ENCODE assay signal across 8 mouse cellular contexts in genomic region chr19:42147170-42147768, GRCm38 (mm10). TPM values are rescaled to one million over a fixed set of nuclear protein-coding genes. Genes with fewer than 3 reads are reported as not detected.
A peak's percentile ranks its signal among the peaks of the same experiment; 100 is the strongest.
DNase-seq lines count a peak whose midpoint lies in the region; ATAC-seq and TF ChIP-seq lines count a peak whose summit lies in the region.

Gene Marveld1 (plus strand): TSS chr19:42147400.

- peak within 1 kb of the TSS; percentile 39; the same call in 1 of the 2 replicates for H3K27ac ChIP-seq in hindbrain, embryonic 11.5 days (ENCODE audit: low read depth, low read length)
- peak within 1 kb of the TSS; percentile 91 for H3K27ac ChIP-seq in limb, embryonic 10.5 days
- peak within 1 kb of the TSS; percentile 85 for H3K27ac ChIP-seq in spleen, adult 2 months (ENCODE audit: insufficient read depth, low read length)

- ATAC-seq in hindbrain, embryonic 11.5 days (ENCODE audit: low FRiP score), result peak; percentile 25

- no peak for TF ChIP-seq CTCF in spleen, adult 2 months (IDR thresholded peaks at IDR 0.05; ENCODE audit: extremely low read depth, insufficient read depth, insufficient read length, insufficient replicate concordance)

- no peaks in the 10 kb centered on the region for H3K9me3 ChIP-seq in hindbrain, embryonic 11.5 days (ENCODE audit: control insufficient read depth, low read length)
- no peaks in the 10 kb centered on the region for H3K9me3 ChIP-seq in limb, embryonic 10.5 days (replicated peaks)

- H3K4me2 ChIP-seq in hindbrain, embryonic 11.5 days (replicated peaks; ENCODE audit: low read depth, low read length), result peak within 1 kb of the TSS; percentile 81

- WGBS in hindbrain, embryonic 11.5 days, result 1% methylated on average over 32 of the region's 57 CpGs
- 8% methylated on average over 52 of the region's 57 CpGs for WGBS in limb, embryonic 10.5 days
- 1% methylated on average over 47 of the region's 57 CpGs for WGBS in spleen, adult 2 months

- DNase-seq in NIH3T3 (ENCODE audit: low read depth), result peak; percentile 95
- peak; percentile 59 for DNase-seq in cerebellum, adult 18-20 months
- DNase-seq in frontal cortex, postnatal 36 days (ENCODE audit: low spot score in 2 of 2), result peak; percentile 34 to 60
- DNase-seq in hindbrain, embryonic 11.5 days (ENCODE audit: low spot score), result peak; percentile 59
- peak; percentile 71 for DNase-seq in limb, embryonic 10.5 days (ENCODE audit: low spot score)
- DNase-seq in mesoderm, embryonic 11.5 days (ENCODE audit: low read depth, low spot score), result peak; percentile 61
- DNase-seq in spleen, adult 2 months (ENCODE audit: low read depth in 1 of 2, low spot score in 2 of 2), result peak in 1 of 2 experiments; percentile 39
- DNase-seq in natural killer cell, adult 2 months (ENCODE audit: low spot score in 2 of 2), result no peak

- peaks cover 13% of the 10 kb centered on the region for H3K27me3 ChIP-seq in hindbrain, embryonic 11.5 days (ENCODE audit: control insufficient read depth, insufficient read depth, low read length)
- peaks cover 16% of the 10 kb centered on the region for H3K27me3 ChIP-seq in limb, embryonic 10.5 days (ENCODE audit: low read depth, poor library complexity, severe bottlenecking)
- H3K27me3 ChIP-seq in spleen, adult 2 months (ENCODE audit: control insufficient read depth, insufficient read depth, low read length), result peaks cover 7% of the 10 kb centered on the region

- no peaks in the 10 kb centered on the region for H3K36me3 ChIP-seq in hindbrain, embryonic 11.5 days (ENCODE audit: control insufficient read depth, insufficient read depth, low read length)
- peaks cover 10% of the 10 kb centered on the region for H3K36me3 ChIP-seq in limb, embryonic 10.5 days
- H3K36me3 ChIP-seq in spleen, adult 2 months (ENCODE audit: control insufficient read depth, insufficient read depth, low read length), result no peaks in the 10 kb centered on the region

- peak within 1 kb of the TSS; percentile 73 for H3K9ac ChIP-seq in hindbrain, embryonic 11.5 days (ENCODE audit: low read depth, low read length)

- peak within 1 kb of the TSS; percentile 55 for H3K4me3 ChIP-seq in hindbrain, embryonic 11.5 days (ENCODE audit: low read depth, low read length)
- H3K4me3 ChIP-seq in limb, embryonic 10.5 days, result peak within 1 kb of the TSS; percentile 82
- peak within 1 kb of the TSS; percentile 80 for H3K4me3 ChIP-seq in spleen, adult 2 months (ENCODE audit: extremely low read depth, insufficient read depth, insufficient read length)

- peaks cover 3% of the 10 kb centered on the region; the same call in 1 of the 2 replicates for H3K4me1 ChIP-seq in hindbrain, embryonic 11.5 days (replicated peaks; ENCODE audit: control insufficient read depth, insufficient read depth, low read length)
- peaks cover 45% of the 10 kb centered on the region for H3K4me1 ChIP-seq in limb, embryonic 10.5 days
- peaks cover 12% of the 10 kb centered on the region for H3K4me1 ChIP-seq in spleen, adult 2 months (ENCODE audit: control insufficient read depth, insufficient read depth, insufficient read length)

- no peak for TF ChIP-seq POLR2A in spleen, adult 2 months (IDR thresholded peaks at IDR 0.05; ENCODE audit: low read depth, low read length)

RNA-seq across cellular contexts. Expression of gene Marveld1, which starts in this region (rescaled TPM):
- 6.4 and 6.9 TPM in 2 replicates for polyA plus RNA-seq in hindbrain, embryonic 11.5 days (2014; fragmentation: Nextera tagmentation; extraction: Ambion mirVana)
- polyA plus RNA-seq in limb, embryonic 10.5 days (2016; fragmentation: Nextera tagmentation; extraction: Ambion mirVana), result 5.6 and 5.8 TPM in 2 replicates
- polyA plus RNA-seq in spleen, adult 2 months (2012; rRNA removed), result 52.6 and 76.5 TPM in 2 replicates

Comparison
In these comparisons a context has a peak if more than half of its experiments do, and no peak if none do; other contexts are left out.
1. DNase-seq: peak in NIH3T3 (single experiment), cerebellum, adult 18-20 months (2 of 2), frontal cortex, postnatal 36 days (2 of 2), hindbrain, embryonic 11.5 days (single experiment), limb, embryonic 10.5 days (single experiment) and mesoderm, embryonic 11.5 days (single experiment); none in natural killer cell, adult 2 months (0 of 2).
2. H3K27ac ChIP-seq: peak in every context shown above with its lines; median percentile 91 in limb, embryonic 10.5 days; 85 in spleen, adult 2 months; 39 in hindbrain, embryonic 11.5 days.
3. Peak in every context shown above with its lines, with median percentiles within 50 percentile points of each other: H3K4me3 ChIP-seq.